Mouse (Mus musculus) layer of hippocampus, adult 9-11 months (tissue): ENCODE data around the gene Scgb1a1.
A peak's percentile ranks its signal among the peaks of the same experiment; 100 is the strongest.
"Not testable (repeated sequence)": the region's sequence is repeated elsewhere in the genome, so short reads cannot be mapped to it uniquely, and the experiment has no call there.

Experiments used
- DNase-seq: peaks from one replicate; pipeline ENCODE4 v3.0.0; 2022

Scgb1a1 gene

DNA sequence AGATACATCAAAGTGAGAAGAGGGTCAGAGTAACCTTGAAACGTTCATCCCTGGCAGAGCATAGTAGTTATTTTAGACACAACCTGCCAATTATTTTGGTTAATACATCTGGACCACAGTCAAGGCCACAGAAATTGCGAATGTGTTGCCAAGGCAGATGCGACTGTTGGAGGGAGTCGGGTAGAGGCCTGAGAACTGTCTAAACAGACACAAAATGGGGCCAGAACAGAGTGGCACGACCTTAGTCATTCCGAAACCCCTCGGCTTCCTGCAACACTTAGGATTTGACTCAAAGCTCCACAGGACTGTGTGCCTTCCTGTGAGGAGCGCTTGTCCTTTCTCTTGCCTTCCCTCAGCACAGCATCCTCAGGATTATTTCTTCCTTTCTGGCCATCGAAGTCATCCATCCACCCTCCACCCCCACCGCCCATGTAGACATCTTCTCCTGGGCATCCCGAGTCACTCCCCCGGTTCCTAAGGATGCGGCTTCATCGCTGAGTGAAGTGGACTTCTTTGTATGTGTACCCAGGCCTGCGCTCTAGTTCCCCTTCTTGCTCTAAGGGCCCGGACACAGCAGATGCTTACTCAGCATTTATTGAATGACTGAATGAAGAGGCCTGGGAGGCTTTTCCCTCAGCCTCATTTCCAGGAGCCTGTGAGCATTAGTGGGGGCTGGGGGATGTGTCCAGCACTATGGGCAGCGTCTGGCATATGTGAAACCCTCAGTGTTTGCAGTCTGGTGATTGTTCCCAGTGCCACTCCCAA is 12.7 kb upstream of the Scgb1a1 start:
- DNase-seq: no peak

DNA sequence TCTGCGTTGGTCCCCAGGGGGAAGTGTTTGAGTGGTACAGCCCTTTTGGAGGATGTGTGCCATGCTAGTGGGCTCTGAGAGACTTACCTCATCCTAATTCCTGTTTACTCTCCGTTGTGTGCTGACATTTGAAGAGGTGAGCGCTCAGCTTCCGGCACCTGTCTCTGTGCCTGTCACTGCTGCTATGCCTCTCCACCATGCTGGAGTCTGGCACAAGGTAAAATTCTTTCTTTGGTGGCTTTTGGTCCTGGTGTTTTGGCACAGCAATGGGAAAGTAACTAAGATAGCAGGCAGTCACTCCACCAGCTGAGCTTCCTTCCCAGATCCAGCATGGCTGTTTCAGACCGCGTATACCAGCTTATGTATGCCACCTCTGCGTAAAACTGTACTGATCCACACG is 12.0 kb upstream of the Scgb1a1 start:
- no peak for DNase-seq

DNA sequence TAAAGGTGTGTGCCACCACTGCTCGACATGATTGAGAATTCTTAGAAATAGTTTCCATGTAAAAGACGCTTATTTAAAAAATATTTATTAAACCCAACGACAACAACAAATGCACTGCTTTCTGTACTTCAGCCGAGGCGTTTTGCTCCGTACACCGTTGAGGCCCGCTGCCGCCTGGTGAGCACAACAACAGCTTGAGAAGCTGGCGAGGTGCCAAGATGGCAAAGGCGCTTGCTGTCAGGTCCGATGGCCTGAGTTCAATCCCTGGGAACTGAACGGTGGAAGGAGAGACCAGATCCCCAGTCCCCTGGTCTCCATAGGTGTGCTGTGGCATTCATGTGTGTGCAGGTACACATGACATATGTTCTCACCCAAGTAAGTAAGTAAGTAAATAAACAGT is 9.7 kb upstream of the Scgb1a1 start:
- no peak for DNase-seq

DNA sequence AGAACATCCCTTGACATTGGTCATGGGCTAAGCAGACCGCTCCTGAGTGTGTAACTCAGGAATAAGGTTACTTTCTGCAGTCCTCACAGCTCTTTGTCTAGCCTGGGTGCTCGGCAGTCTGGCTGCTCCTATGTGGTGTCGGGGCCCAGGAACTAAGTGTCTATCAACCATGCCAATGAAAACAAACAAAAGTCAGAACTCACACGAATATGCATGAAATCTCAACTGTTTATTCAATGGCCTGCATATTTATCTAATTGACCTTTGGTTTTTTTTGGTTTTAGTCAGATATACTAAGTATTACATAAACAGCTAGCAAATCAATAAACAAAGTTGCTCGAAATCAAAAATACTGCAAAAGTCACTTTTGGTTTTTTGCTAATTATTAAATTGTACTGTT is 7.4 kb upstream of the Scgb1a1 start:
- DNase-seq: no peak

DNA sequence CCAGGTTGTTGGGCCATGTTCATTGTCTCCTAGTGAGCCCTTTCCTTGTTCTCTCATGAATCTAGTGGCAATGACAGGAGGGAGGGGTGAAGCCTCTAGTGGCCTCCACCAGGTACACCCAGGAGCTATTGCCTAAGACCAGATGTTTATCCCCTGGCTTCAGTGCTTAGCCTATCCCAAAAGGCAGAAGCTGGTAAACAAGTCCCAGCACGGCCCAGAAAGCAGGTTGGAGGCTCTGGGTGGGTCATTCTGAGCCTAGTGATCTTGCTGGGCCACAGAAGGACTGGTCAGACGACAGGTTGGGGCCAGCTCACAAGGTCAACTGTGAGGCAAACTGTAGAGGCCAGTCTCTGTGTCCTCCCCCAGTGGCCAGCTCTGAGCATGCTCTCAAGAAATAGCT is 3.0 kb upstream of the Scgb1a1 start:
- no peak for DNase-seq

DNA sequence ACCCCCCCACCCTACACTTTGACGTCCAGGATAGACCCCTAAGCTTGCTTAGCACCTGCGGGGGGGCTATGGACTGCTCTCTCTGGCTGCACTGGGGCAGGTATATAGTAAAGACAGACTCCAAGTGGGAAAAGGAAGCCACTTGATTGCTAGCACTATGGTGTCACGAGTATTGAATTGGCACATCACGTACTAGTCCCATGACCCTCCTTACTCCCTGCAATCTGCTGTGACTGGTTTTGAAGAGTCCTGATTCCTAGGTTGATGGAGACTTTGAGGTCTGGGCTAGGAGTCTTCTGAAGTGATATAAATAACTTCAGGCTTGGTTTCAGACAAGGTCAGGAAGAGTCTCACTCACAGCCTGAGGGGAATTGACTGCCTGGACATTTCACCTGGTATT is 2.4 kb upstream of the Scgb1a1 start:
- no peak for DNase-seq

DNA sequence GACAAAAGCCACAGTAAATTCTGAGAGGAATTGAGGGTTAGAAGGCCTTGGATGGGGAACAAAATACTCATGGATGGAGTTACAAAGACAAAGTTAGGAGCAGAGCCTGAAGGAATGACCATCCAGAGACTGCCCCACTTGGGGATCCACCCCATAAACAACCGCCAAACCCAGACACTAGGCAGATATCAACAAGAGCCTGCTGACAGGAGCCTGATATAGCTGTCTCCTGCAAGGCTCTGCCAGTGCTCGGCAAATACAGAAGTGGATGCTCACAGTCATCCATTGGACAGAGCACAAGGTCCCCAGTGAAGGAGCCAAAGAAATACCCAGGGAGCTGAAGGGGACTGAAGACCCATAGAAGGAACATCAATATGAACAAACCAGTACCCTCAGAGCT is 3.9 kb downstream of the Scgb1a1 start:
- not testable (repeated sequence) for DNase-seq

DNA sequence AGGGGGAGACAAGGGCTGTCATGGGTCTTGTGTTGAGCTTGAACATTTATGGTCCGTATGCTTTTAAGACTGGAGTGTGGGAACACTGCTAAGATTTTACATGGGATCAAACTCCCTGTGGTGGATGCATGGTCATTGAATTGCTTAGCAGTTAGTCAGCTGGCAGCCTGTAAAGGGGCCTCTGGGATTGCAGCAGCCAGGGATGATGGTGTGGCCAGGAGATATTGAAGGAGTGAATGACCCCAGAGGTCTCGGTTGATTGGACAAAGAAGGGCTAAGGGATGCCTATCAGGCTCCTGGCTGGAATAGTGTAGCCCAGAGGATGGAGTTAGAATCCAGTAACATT is 4.8 kb downstream of the Scgb1a1 start:
- no peak for DNase-seq

DNA sequence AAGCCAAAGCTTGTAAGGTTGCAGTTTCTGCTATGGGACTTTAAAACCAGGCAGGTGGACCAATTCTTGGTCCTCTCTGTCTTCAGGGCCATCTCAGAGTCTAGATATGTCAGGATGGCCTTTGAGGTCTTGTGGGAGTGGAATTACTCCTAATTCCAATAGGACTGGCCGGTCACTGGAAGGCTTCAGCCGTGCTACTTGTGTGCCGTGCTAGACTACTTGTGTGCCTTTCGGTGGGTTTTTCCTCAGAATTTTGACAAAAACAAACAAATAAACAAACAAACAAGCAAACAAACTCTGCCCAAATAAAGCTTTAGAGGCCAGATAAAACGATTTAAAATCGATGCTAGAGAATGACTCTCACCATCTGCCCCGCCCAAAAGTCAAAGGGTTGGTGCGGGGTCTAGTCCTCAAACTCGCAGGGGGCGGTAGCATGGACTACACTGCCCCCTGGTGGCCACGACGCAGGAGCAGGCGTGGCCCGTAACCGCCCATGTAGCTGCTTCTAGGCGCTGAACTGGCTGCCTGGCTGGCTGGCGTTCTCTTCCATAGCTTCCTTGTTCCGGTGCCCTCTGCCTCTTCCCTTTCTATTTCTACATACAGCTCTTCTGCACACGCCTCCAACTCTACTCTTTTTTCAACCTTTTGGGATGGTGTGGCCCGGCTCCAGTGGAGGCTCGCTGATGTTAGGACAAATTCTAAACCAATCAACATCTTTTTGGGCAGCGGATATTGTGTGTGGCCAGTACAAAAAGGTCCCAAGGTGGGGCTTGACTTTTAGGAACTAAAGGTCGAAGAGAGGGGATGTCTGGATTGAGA is 5.4 kb downstream of the Scgb1a1 start:
- peak; percentile 61 for DNase-seq

DNA sequence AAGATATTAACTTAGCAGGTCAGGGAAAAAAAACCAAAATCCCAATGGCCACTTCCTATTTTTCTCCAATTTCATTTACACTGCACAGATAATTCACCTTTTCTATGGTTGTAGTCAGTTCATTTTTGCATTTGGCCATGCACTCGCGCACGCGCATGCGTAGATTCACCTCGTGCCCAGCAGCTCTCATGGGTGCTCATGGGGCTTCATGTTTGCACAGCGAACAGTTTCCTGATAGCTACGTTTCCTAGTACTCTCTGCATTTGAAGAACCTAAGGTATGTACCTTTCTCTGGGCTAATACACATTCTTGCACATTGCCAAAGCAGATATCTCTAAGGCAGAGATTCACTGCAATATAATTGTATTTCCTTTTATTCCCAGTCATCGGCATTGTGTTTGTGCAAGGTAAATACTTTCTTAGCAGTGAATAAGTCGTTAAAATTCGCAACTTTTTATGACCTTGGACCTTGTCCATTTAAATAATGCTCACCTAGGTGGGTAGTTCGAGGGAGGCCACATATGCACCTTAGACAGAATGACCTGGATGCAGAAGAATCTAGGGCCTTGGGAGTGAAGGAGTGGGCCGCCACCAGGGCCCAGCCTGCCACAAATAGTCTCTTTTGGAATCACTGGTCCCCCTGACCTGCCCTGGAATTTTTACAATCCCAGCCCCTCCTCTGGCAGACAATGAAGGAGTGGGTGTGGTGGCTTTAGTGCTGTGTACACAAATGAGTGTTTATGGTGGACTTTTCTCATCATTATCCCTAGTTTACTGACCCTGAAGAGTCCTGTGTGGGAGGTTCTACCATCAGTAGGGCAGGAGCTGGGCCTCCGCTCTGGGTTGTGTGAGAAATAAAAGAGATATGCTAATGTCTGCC is 6.2 kb downstream of the Scgb1a1 start:
- no peak for DNase-seq

DNA sequence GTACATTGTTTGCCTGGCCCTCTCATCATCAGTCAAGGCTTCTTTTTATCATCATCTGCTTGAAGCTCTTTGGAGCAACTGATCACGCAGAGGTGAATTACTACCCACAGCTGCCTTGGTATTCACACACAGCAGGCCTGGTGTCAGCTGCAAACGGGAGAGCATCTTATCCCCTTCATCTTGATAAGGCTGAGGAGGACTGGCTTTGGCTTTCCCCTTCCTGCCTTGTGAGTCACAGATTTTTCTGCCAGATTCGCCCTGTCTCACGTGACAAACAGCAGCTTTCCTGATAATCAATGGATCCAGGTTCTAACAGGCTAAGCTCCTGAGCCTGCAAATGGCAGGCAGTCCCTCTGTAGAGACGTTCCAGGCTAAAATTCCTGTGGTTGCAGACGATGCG is 7.8 kb downstream of the Scgb1a1 start:
- no peak for DNase-seq

DNA sequence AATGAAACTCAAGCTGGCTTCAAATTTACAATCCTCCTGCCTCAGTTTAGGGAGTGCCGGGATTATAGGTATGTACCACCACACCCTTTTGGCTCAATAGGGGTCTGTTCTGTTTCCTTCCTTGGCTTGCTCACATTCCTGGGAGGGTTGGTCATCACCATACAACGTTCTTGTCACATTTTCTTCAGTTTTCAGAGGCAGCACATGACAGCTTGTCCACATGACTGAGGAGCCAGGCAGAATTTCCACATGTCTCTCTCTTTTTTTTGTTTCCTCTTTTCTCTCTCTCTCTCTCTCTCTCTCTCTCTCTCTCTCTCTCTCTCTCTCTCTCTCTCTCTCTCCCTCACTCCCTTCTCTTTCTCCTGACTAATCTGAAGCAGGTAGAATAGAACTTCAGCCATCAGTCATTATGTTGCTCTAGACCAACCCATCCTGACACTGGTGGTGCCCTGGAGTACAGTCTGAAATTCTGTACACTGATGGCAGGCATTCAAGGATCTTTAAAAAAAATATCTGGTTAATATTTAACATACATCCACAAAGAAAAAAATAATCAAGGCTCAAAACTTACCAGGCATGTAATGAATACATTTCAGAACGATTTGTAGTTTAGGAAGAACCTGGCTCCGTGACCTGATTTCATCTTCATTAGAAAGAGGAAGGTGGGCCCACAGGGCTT is 10.6 kb downstream of the Scgb1a1 start:
- DNase-seq: no peak

DNA sequence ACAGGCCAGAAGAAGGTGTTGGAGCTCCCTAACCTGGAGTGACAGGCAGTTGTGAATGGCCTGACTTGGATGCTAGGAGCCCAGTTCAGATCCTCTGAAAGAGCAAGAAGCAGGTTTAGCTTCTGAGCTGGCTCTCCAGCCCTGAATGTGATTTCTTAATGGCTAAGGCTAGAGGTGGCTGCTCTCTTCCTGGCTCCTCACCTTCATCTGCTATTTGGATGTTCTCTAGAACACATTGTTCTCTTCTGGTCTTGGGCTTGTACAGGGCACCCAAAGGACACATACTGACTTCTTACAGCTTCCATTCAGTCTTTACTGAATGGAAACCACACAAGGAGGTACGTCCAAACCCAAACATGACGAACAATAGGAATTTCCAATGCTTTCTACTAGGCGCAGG is 11.7 kb downstream of the Scgb1a1 start:
- DNase-seq: no peak

DNA sequence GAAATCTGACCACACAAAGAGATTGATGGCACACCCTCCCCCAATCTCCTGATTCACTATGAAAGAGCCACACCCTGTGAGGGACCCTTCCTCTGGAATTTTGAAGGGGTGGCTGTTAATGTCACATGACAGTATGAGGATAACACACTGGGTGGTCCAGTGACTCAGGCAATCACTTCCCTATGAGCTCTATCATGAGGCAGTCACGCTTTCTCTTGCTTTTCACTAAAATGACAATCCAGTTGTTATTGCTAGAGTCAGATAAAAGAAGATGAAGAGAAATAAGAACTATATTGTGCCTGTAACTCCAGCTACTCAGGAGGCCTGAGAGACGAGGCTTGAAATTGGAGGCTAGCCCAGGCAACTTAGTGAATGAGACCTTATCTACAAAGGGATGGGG is 12.2 kb downstream of the Scgb1a1 start:
- no peak for DNase-seq

DNA sequence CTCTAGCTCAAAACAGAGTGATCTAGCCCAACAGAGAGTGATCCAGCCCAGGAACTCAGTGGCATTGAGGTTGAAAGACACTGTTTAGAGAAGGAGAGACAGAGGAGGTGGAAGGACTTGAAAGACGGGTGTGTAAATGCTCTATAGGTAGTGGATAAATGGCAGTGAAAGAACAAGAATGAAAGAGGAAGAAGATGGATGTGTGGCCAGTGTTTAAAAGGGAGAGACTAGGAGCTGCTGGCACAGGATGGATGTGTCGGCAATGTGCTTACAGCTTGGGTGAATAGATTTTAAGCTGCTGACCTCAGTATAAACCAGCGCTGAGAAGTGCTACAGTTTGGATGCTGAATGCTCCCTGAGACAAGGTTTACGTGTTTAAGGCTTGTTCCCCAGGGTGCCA is 13.3 kb downstream of the Scgb1a1 start:
- DNase-seq: no peak

DNA sequence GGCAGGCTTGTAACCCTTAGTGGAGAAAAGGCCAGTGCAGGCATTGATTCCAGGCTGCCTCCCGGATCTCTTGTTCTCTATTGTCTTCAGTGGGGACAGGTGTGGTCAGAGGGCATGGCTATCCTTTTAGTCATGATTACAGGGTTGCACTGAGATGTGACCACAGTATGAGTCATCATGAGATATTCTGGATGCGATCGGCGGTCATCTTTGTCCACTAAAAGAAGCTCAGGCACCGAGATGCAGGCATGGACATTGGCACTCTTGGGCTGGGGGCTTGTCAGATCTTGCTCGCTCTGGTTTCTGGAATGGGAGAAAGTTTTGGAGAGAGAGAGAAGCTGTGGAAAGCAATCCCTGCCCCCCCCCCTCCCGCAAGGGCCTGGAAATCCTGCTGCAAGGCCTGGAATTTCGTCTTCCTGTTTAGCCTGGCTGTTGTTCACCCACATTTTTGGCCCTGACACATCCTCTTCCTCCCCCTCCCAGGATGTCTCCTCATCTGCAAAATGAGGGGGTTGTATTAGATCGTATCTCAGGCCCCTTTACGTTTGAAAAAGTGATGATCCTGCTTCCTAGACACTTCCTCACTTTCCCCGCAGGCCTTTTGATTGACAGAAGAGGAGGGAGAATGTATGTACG is 13.9 kb downstream of the Scgb1a1 start:
- DNase-seq: no peak

DNA sequence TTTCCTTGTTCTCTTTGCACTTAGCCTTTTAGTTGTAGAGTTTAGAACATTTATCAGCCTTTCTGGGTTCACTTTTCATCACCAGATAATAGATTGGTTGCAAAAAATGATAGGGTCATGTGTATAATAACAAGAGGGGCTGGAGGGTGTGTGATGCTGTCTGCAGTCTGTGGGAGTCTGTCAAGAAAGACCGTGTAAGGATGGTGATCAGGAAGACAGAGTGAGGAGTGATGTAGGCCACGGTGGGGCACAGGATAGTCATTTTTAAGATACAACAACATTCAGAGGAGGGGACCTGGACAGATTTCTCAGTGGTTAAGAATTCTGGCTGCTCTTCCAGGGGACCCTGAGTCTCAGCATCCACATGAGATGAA is 15.6 kb downstream of the Scgb1a1 start:
- no peak for DNase-seq

DNA sequence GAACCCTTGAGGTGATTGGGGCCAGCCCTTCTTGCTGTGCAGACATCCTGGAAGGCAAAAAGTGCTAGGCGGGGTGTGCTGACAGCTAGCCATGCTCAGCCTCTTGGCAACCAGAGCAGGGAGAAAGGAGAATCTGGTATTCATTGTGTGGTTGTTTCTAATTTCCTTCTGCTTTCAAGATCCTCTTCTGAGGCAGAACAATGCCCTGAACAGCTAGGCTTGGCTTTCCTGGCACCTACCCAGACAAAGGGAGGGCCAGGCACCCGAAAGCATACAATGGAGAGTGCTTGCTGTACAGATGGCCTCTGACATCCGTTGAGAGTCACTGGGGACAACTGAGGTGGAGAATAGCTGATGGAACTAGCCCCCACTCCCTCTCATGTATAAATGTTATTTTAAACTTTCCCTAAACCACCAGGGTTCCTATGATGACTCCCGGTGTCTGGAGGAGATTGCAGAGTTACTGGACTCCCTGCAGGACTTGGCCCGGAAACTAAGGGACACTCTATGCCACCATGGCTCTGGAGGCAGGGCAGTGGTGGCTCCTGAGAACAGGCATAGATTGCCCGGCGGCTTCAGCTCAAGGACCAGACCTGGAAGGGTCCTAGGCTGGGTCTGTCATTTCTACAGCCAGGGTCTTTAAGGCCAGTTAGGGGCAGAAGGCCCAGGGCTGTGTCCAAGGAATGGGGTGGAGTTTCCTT is 16.2 kb downstream of the Scgb1a1 start:
- DNase-seq: peak; percentile 76

DNA sequence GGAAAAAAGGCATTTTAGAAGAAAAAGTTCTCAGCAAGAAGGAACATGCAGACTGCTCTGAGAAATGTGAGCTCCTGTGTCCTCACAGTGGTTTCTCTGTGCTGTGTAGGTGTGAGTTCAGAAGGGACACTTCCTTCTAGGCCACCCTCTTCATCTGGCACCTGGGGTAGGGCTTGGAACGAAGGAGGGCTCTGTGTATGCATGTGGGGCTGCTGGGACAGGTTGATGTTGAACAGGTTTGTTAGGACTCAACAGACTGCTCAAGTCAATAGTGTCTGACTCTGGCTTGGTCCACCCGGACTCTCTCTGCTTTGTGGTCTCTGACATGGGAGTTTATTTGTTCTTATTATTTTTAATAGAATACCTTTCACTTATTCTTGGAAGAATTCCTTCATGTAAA is 17.4 kb downstream of the Scgb1a1 start:
- DNase-seq: no peak

DNA sequence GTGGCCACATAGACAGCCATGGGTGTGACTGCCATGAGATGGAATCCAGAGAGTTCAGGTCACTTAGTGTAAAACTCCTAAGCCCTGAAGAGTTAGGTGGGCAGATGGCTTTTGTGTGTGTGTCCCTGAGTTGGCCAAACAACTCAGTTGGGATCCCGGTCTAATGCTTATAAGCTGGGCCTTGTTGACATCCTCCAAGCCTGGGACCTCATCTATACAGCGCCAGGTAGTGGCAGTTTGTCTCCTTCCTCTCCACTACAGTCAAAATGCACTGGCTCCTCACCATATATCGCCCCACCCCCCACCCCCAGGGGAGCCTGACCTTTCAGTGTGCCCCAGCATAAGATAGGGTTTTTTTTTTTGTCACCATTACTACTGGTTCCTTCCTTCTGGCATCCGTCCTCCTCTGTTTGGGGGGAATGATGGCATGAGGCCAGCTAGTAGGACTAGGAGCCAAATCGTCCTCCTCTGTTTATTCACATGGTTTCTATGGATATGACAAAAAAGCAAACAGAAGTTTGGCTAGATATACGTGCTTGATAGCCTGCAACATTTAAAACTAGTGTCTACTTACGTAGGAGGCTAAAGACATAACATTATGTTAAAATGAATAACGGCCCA is 18.0 kb downstream of the Scgb1a1 start:
- DNase-seq: peak; percentile 23

DNA sequence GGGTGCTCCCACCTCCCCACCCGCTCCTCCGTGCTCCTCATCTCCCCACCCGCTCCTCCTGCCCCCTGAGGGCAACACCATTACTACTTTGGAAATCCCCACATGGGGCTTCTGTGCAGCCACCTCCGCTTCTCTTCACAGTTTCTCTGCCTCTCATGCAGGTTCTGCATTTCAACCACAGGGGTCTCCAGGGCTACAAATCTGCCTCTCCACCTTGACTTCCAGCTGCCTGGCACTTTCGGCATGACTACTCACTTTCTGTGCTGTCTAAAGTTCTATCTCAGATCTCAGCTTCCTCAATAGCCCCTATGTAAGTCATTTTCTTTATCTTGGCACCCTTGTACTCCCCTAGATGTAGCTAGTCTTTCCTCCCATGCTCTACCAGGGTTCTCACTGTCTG is 20.5 kb downstream of the Scgb1a1 start:
- DNase-seq: no peak
